Mouse (Mus musculus) lung, adult 2 months (tissue): ENCODE measurements around the gene Msh2.

ENCODE experiments used
- CTCF ChIP-seq: fragments of 200-500 bp; IDR thresholded peaks from 2 replicates; pipeline ENCODE4 v1.5.1; 2011; ENCODE audit warnings: mild to moderate bottlenecking, low read length, control low read depth; ENCODE audit not compliant: insufficient read depth
- POLR2A ChIP-seq: fragments of 200-500 bp; IDR thresholded peaks from 2 replicates; pipeline ENCODE4 v1.6.1; 2011; ENCODE audit warnings: low read depth, mild to moderate bottlenecking, control low read depth, low read length, borderline replicate concordance; ENCODE audit errors: extremely low read depth

DNA sequence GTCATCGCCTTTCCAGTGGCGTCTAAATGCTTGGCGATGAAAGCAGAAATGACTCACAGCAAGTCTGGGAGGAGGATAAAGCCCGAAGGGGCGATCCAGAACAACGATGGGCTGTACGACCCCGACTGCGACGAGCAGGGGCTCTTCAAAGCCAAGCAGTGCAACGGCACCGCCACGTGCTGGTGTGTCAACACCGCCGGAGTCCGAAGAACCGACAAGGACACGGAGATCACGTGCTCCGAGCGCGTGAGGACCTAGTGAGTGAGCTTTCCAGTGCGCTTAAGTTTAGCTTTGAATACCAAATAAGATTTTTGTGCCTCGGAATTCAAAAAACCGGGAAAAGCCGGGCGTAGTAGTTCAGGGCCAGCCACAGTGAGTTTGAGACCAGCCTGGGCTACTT, 31.9 kb upstream of the Msh2 start:
- TF ChIP-seq CTCF (no peak), POLR2A (no peak)
